Mouse (Mus musculus) lung, adult 2 months (tissue): Measurements from ENCODE around the gene Gm49405. TPM values are rescaled to one million over a fixed set of nuclear protein-coding genes. Genes with fewer than 3 reads are reported as not detected.
"Not testable (repeated sequence)": the region's sequence is repeated elsewhere in the genome, so short reads cannot be mapped to it uniquely, and the experiment has no call there.

Experiments
- DNase-seq: peaks from one replicate; pipeline ENCODE4 v3.0.0; 2022
- H3K4me1 ChIP-seq: fragments of 200-500 bp; 2 replicates; pipeline ENCODE4 v1.6.1; 2011; ENCODE audit warnings: low read length; ENCODE audit not compliant: control insufficient read depth, insufficient read depth
- H3K4me3 ChIP-seq: fragments of 200-500 bp; replicated peaks from 2 replicates; pipeline ENCODE3; 2011; ENCODE audit warnings: low read depth, mild to moderate bottlenecking, control low read depth, low read length; ENCODE audit errors: extremely low read depth
- CTCF ChIP-seq: fragments of 200-500 bp; IDR thresholded peaks from 2 replicates; pipeline ENCODE4 v1.5.1; 2011; ENCODE audit warnings: mild to moderate bottlenecking, low read length, control low read depth; ENCODE audit not compliant: insufficient read depth
- POLR2A ChIP-seq: fragments of 200-500 bp; IDR thresholded peaks from 2 replicates; pipeline ENCODE4 v1.6.1; 2011; ENCODE audit warnings: low read depth, mild to moderate bottlenecking, control low read depth, low read length, borderline replicate concordance; ENCODE audit errors: extremely low read depth
- WGBS: fragments of 180-500 bp; shearing (Covaris S2); methylation state at CpG from one replicate; pipeline ENCODE4 v1.1.7; 2018; 5-methylcytosine and 5-hydroxymethylcytosine counted together
- polyA plus RNA-seq: library from polyadenylated mRNA; depleted of rRNA; stranded (reverse); fragments of >200 nt; gene quantifications from 2 replicates; pipeline ENCODE4 v1.2.3, GENCODE M21; 2012

The Gm49405 gene
- polyA plus RNA-seq, 1 experiment = 1.8 TPM

DNA sequence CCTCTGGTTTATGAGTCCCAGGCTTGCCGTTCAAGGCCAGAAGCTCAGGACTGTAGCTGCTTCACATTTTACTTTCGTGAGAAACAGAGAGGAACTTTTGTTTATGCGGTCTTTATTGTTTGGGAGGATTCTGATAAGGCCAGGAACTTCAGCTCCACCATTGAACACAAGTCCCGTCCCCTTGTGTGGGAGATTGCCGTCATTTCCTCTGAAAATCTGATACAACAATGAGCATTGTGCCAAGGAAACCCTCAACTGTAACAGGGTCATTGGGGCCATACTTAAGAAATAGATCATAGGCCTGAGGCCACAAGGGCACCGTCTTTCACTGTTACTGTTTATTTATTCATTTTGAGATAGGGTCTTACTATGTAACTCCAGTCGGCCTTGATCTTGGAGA is 22.8 kb downstream of the Gm49405 start:
- Histone ChIP-seq H3K4me3 (no peak overlapping the region), H3K4me1 (no peaks in the 10 kb centered on the region)
- TF ChIP-seq POLR2A = no peak
- no peak for TF ChIP-seq CTCF
- no peak for DNase-seq
- 37% methylated on average over 7 of the region's 7 CpGs for WGBS

DNA sequence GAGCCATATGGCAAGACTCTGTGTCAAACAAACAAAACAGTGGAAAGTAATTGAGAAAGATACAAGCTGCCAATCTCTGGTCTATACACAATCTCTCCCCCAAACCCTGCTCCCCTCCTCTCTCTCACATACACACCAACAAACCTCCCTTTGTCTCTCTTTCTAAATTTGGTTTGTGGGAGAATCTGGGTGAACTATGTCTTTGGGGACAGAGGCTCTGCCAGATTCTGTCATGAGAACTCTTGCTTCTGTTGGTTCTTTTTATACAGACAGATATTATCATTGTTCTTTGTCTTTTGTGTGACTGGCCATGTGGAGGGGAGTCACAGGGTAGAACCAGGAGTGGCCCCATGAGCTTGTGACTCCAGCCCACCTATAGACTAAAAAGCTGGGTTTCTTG is 27.1 kb downstream of the Gm49405 start:
- H3K4me3 ChIP-seq = no peak overlapping the region
- DNase-seq = no peak
- TF ChIP-seq POLR2A = no peak
- no peak for TF ChIP-seq CTCF
- no peaks in the 10 kb centered on the region for H3K4me1 ChIP-seq

DNA sequence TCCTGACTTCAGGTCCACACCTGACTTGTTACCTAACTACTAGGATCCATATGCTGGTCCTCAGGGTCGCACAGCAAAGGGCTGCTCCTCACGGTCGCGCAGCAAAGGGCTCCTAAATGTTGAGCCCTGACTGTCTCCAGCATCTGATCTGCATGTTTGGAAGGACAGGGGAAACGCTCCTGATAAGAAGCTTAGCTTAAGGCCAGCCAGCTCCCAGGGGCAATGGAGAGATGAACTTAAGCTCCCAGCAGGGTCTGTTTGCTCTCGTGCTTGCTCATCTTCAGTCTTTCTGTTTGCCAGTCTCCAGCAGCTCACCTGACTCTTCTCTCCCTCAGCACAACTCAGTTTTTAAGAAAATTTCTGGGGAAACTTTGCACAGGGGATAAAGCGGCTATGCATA is 32.2 kb downstream of the Gm49405 start:
- TF ChIP-seq CTCF (no peak), POLR2A (no peak)
- no peak for DNase-seq
- 60% methylated on average over 7 of the region's 7 CpGs for WGBS
- H3K4me1 ChIP-seq = peaks cover 6% of the 10 kb centered on the region; the same call in 1 of the 2 replicates
- no peak overlapping the region for H3K4me3 ChIP-seq

DNA sequence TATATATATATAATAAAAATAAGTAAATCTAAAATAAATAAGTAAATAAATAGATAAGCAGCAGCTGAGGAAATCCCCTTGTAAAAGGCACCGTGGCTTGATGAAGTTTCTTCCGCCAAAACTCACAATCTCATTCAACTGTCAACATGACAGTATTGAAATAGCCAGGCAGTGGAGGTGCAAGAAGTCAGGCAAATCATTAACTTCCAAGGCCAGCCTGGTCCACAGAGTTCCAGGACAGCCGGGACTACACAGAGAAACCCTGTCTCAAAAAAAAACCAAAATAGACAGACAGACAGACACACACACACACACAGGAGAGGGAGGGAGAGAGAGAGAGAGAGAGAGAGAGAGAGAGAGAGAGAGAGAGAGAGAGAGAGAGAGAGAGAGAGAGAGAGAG is 32.9 kb downstream of the Gm49405 start:
- Histone ChIP-seq H3K4me3 (no peak overlapping the region), H3K4me1 (peaks cover 8% of the 10 kb centered on the region; the same call in 1 of the 2 replicates)
- 51% methylated on average over 3 of the region's 3 CpGs for WGBS
- no peak for DNase-seq
- TF ChIP-seq POLR2A (no peak), CTCF (no peak)

DNA sequence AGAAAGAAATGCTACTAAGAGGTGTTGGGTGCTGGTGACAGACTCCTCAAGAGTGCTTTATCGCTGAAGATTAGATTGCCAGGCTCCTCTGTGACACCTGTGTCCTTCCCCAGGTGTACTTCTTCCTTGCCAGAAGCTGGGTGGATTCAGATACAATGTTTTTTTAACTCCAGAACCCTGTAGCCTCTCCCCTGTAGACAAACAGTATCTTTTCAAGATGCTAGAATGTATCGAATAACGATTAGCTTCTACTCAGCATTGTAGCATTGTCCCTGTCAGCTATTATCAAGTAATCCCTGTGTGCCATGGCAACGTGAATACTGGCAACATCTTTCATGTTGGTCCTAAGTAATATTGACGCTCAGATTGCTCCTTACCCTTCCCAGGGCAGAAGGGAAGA is 33.3 kb downstream of the Gm49405 start:
- TF ChIP-seq POLR2A (no peak), CTCF (no peak)
- DNase-seq = no peak
- peaks cover 9% of the 10 kb centered on the region; the same call in 1 of the 2 replicates for H3K4me1 ChIP-seq
- no peak overlapping the region for H3K4me3 ChIP-seq
- WGBS = 41% methylated on average over 5 of the region's 5 CpGs

DNA sequence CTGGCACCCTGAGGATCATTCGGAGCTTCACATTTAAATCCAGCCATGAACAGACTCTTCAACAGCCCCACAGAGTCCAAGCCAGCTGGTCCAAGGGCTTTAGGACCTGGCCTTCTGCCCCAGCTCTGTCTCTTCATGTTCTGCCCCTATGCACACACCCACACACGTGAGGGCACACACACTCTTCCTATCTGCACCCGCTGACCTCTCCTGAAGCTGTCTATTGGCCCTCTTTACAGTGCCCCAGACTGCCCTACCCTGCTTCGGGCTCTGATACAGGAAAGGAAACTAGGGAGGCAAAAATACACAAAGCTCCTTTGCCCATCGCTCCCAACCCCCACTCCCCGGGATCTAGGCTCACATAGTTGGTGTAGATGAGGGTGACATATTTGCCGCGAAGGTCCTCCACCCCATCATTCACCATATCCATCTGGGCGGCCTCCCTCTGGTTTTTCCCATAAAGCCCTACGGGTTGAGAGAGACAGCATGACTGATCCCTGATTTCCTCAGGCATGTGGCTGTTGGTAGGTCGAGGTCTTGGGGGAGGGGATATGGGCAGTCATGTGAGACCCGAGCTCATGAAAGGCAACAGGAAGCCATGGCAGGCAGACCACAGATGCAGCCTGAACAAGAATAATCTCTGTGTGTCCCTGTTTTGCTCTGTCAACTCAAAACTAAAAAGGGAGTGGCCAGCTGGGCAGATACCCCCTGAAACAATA is 36.1 kb downstream of the Gm49405 start:
- WGBS = 60% methylated on average over 12 of the region's 12 CpGs
- Histone ChIP-seq H3K4me1 (peaks cover 9% of the 10 kb centered on the region; the same call in 1 of the 2 replicates), H3K4me3 (no peak overlapping the region)
- TF ChIP-seq CTCF (no peak), POLR2A (no peak)
- DNase-seq = no peak

DNA sequence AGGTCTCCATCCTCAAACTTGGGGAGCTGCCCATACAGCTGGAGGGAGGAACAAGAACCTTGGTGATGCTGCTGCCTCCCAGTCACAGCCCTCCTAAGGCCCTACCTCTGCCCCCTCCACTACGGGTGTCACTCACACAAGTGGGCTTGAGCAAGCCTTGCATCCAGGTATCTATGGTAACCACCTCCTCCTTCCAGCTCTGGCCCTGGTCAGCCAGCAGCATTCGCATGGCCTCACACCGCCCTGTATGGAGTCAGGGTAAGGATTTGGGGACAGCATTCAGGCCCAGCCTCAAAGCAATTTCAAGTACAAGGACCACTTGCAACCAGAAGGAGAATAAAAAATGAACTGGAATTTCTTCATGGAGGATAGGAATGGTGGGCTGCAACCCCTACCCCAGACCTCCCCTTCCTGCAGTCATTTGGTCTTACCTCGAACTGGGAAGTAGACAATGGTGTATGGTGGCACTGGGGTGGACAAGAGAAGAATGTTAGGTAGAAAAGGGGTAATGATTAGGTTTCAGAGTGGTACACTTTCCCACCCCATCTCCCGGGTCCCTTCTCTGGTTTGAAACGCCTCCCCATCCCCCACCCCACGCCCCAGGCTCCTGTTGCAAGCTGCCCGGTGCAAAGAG is 36.8 kb downstream of the Gm49405 start:
- WGBS = 28% methylated on average over 8 of the region's 8 CpGs

DNA sequence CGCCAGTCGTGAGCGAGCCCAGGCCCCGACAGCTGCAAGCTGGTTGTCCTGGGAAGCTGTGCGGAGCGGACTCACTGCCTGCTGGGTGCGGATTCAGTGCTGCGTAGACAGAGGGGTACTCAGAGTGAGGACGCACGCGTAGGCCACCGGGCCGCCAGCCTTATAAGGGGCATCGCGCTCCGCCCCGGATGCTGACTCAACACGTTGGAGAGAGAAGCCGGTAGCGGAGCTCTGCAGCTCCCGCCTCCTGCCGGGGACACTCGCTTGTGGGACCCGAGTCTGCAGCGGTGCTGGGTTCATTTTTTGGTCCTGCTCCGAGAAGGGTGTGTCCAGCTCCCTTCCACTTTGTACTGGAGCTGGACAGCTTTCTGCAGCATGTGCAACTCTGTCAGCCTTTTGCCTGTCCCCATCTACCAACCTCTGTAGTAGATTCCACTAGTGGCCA is 37.4 kb downstream of the Gm49405 start, which contains the start of gene Gstp1:
Gstp1 (minus strand) TSS at position 198 of the 445 bp plus-strand sequence.
- Histone ChIP-seq H3K4me1 (peaks cover 9% of the 10 kb centered on the region; the same call in 1 of the 2 replicates), H3K4me3 (peak within 1 kb of the TSS; percentile 99)
- 1% methylated on average over 26 of the region's 26 CpGs for WGBS
- peak; percentile 87 for DNase-seq
- TF ChIP-seq CTCF = peak; percentile 18; the same call in 1 of the 2 replicates
- peak; percentile 98 for TF ChIP-seq POLR2A

More for the DNA sequence above, 36.8 kb downstream of the Gm49405 start:
- not testable (repeated sequence) for DNase-seq, H3K4me1 ChIP-seq
- H3K4me3 ChIP-seq = peak overlapping the region; percentile 99

DNA sequence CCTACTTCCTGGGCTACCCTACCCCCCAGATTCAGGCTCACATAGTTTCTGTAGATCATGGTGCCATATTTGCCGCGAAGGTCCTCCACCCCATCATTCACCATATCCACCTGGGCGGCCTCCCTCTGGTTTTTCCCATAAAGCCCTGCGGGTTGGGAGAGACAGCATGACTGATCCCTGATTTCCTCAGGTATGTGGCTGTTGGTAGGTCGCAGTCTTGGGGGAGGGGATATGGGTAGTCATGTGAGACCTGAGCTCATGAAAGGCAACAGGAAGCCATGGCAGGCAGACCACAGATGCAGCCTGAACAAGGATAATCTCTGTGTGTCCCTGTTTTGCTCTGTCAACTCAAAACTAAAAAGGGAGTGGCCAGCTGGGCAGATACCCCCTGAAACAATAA is 40.5 kb downstream of the Gm49405 start:
- H3K4me1 ChIP-seq = peaks cover 14% of the 10 kb centered on the region
- WGBS = 85% methylated on average over 5 of the region's 5 CpGs
- DNase-seq, H3K4me3 ChIP-seq: not testable (repeated sequence)

DNA sequence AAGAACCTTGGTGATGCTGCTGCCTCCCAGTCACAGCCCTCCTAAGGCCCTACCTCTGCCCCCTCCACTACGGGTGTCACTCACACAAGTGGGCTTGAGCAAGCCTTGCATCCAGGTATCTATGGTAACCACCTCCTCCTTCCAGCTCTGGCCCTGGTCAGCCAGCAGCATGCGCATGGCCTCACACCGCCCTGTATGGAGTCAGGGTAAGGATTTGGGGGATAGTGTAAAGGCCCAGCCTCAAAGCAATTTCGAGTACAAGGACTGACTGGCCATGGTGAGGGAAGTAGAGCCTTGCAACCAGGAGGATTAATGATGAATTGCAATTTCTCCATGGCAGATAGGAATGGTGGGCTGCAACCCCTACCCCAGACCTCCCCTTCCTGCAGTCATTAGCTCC is 41.1 kb downstream of the Gm49405 start:
- whole genome bisulfite sequencing = 92% methylated on average over 4 of the region's 4 CpGs
- H3K4me1 ChIP-seq = peaks cover 16% of the 10 kb centered on the region
- DNase-seq, H3K4me3 ChIP-seq: not testable (repeated sequence)

DNA sequence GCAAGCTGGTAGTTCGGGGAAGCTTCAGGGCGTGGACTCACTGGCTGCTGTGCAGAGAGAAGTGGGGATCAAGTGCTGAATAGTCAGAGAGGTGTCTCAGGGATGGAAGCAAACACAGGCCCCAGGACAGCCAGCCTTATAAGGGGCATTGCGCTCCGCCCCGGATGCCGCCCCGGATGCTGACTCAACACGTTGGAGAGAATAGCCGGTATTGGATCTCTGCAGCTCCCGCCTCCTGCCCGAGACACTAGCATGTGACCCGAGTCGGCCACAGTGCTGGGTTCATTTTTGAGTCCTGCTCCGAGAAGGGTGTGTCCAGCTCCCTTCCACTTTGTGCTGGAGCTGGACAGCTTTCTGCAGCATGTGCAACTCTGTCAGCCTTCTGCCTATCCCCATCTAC is 41.7 kb downstream of the Gm49405 start:
- Histone ChIP-seq H3K4me3 (no peak overlapping the region), H3K4me1 (peaks cover 14% of the 10 kb centered on the region)
- DNase-seq = peak; percentile 30
- WGBS = 50% methylated on average over 14 of the region's 14 CpGs
- TF ChIP-seq POLR2A (no peak), CTCF (no peak)

DNA sequence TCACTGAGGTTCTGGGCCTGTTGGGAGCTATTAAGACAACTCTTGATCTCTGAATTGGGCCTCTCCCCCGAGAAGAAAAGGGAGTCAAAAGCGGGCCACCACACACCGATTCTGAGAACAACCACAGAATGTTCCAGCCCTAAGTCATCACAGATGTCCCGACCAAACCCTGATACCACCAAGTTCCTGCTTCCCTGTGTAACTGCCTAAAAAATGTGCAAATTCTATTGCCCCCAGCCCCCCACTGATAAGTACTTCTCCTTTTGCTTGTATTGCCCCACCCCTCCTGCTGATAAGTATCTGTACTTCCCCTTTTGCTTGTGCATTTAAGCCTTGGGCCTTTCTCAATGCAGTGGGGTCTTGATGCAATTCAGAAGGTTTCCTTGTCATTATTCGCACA is 43.7 kb downstream of the Gm49405 start:
- H3K4me1 ChIP-seq, H3K4me3 ChIP-seq, DNase-seq: not testable (repeated sequence)
- WGBS = 80% methylated on average over 5 of the region's 5 CpGs
